Mouse (Mus musculus) gastrocnemius, postnatal 10 days (tissue): ENCODE results near the gene Hist2h3c1. TPM values are rescaled to one million over a fixed set of nuclear protein-coding genes. Genes with fewer than 3 reads are reported as not detected.
"Not testable (repeated sequence)": the region's sequence is repeated elsewhere in the genome, so short reads cannot be mapped to it uniquely, and the experiment has no call there.

ENCODE experiments used
- DNase-seq: peaks from one replicate; pipeline ENCODE4 v3.0.0; 2021; ENCODE audit warnings: mixed read lengths
- microRNA-seq, 2 experiments: library from miRNA; unstranded; fragments of <30 nt; microRNA quantifications; one replicate each; pipeline ENCODE4 v1.2.0; 2021
- total RNA-seq, 2 experiments: library from RNA; stranded (reverse); gene quantifications; 2 replicates each; pipeline ENCODE4 v1.2.3; 2021

The Hist2h3c1 gene
- total RNA-seq, 2 experiments from 2014 or later = 0.43 to 1.8 TPM

DNA sequence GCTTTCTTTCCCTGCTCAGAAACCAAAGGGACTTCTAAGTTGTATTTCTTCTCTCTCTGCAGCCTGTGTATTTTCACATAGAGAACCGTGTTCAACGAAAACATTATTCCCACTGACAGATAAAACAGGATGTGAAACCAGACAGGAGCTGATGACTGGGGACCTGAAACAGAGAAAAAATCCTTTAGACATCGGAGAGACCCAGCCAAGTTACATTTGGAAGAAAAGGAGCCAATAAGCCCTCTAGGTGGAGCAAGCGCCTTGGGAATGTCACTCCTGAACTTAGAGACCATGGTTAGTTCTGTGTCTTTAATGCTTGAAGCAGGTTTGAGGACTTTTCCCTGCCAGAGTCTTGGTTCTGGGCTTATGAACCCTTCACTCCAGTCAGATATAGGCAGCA, 38.0 kb downstream of the Hist2h3c1 start:
- no peak for DNase-seq

DNA sequence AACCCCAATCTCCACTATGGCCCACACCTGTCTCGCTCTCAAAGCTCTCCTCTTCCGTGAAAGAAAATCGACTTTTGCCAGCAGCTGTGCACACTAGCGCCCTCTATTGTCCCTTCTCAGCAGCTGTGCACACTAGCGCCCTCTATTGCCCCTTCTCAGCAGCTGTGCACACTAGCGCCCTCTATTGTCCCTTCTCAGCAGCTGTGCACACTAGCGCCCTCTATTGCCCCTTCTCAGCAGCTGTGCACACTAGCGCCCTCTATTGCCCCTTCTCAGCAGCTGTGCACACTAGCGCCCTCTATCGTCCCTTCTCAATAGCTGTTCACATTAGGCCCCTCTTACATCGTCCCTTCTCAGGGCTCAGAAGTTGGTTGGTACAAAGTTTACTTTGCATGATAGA, 40.8 kb downstream of the Hist2h3c1 start:
- DNase-seq = not testable (repeated sequence)

DNA sequence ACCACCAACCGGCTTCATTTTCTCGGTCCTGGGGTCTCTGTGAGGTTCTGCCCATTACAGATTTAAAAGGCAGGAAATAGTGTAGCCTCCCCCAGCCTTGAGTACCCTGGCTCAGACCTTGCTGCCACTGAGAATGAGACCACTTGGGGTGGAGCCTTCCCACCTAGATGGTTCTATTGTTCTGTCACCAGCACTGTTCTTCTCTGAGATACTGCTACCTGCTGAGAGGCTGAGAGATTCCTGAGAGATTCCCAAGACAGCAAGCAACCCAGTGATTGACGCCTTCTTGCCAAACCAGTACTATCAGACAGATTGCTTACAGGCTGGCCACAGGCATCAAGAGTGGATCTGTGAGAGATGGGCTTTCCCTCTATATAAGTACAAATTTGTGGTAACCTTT, 42.7 kb downstream of the Hist2h3c1 start:
- no peak for DNase-seq

GRCm38 (mm10) chr3:96290727-96291126, 44.2 kb downstream of the Hist2h3c1 start:
- not testable (repeated sequence) for DNase-seq

DNA sequence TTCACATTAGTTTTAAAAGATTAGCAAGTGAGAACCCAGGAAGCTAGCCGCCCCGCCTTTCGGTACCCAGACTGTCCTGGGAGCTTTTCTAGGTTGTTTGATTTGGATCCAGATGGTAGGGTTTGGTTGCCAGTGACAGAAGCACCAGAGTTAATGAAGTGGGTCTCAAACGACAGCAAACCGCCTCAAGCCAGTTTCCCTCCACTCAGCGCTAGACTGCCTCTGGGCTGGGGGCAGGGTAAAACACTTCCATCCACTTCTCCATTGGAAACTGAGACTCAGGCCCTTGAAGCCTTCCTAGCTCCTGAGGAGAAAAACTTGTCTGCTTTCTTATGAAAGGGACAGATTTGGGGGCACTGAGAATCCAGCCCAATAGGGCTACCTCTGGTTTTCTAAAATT, 46.2 kb downstream of the Hist2h3c1 start:
- no peak for DNase-seq

GRCm38 (mm10) chr3:96293368-96293767, 46.9 kb downstream of the Hist2h3c1 start:
- DNase-seq = no peak

GRCm38 (mm10) chr3:96293787-96294186, 47.3 kb downstream of the Hist2h3c1 start, which contains the start of gene Fcgr1:
Gene Fcgr1 (minus strand): TSS chr3:96293969.
- DNase-seq = no peak

Small RNA genes within 50 kb of the gene (microRNA-seq; reads per million reads assigned to microRNA genes)
- gene Gm44492 (0 to 0.25 reads per million in 2 experiments), gene Gm47311 (0 reads per million in 2 experiments), gene Gm47313 (0 reads per million in 2 experiments)

Other genes starting within 250 kb of the Hist2h3c1 start
- 10 to 100 TPM; 25.4 to 27.3 TPM for gene Vps45, start 188.2 kb upstream of the Hist2h3c1 start, total RNA-seq
- gene Otud7b, start 142.2 kb upstream of the Hist2h3c1 start, total RNA-seq = 10 to 100 TPM; 49.3 to 55.9 TPM
- 10 to 100 TPM in 1 of 2 experiments, 1 to 10 TPM in 1; 4.3 to 12.0 TPM for gene Mtmr11, start 84.7 kb upstream of the Hist2h3c1 start, total RNA-seq
- gene Sf3b4, start 74.4 kb upstream of the Hist2h3c1 start, total RNA-seq = 10 to 100 TPM; 18.4 to 22.5 TPM
- gene Sv2a, start 65.5 kb upstream of the Hist2h3c1 start, total RNA-seq = 1 to 10 TPM; 4.1 TPM
- gene Bola1, start 27.0 kb upstream of the Hist2h3c1 start, total RNA-seq = 10 to 100 TPM; 23.3 to 28.3 TPM
- 10 to 100 TPM; 10.3 to 10.7 TPM for gene Hist2h2ab, start 26.8 kb upstream of the Hist2h3c1 start, total RNA-seq
- gene Hist2h2ac, start 25.8 kb upstream of the Hist2h3c1 start, total RNA-seq = 10 to 100 TPM; 77.5 to 90.5 TPM
- 1 to 10 TPM; 3.7 to 4.7 TPM for gene Hist2h2be, start 25.6 kb upstream of the Hist2h3c1 start, total RNA-seq
- gene Hist2h3c2, start 7.6 kb upstream of the Hist2h3c1 start, total RNA-seq = 10 to 100 TPM; 79.1 to 93.5 TPM
- 100 to 1,000 TPM; 666 to 717 TPM for gene Hist2h2aa2, start 6.4 kb upstream of the Hist2h3c1 start, total RNA-seq
- 10 to 100 TPM; 10.2 to 16.2 TPM for gene Hist2h2aa1, start 1.2 kb upstream of the Hist2h3c1 start, total RNA-seq
- 10 to 100 TPM; 40.0 to 46.5 TPM for gene Hist2h4, start 16.6 kb downstream of the Hist2h3c1 start, total RNA-seq
- 100 to 1,000 TPM; 371 to 396 TPM for gene Hist2h3b, start 22.0 kb downstream of the Hist2h3c1 start, total RNA-seq
- gene Hist2h2bb, start 23.1 kb downstream of the Hist2h3c1 start, total RNA-seq = 100 to 1,000 TPM; 371 to 420 TPM
- 1 to 10 TPM in 1 of 2 experiments, under 1 TPM in 1; 0.56 to 1.2 TPM for gene Fcgr1, start 47.3 kb downstream of the Hist2h3c1 start, total RNA-seq
- gene BC107364, start 205.6 kb downstream of the Hist2h3c1 start, total RNA-seq = not detected